Mouse (Mus musculus): ENCODE results near the gene Gm28036. TPM values are rescaled to one million over a fixed set of nuclear protein-coding genes. Genes with fewer than 3 reads are reported as not detected.

Gm28036 gene
- polyA plus RNA-seq (2014; fragmentation: Nextera tagmentation; extraction: Ambion mirVana), result 5.8 and 19.2 TPM in 2 replicates

GRCm38 (mm10) chr2:156126992-156127391 is at the start of gene Gm28036:
TSS of gene Gm28036 (minus strand) at chr2:156127092.
- Histone ChIP-seq H3K36me3 (ENCODE audit: control insufficient read depth, insufficient read depth, low read length) (peaks cover 26% of the 10 kb centered on the region), H3K27me3 (ENCODE audit: control insufficient read depth, insufficient read depth, low read length) (no peaks in the 10 kb centered on the region), H3K9ac (replicated peaks; ENCODE audit: low read length) (no peak within 1 kb of the TSS), H3K4me1 (ENCODE audit: control insufficient read depth, insufficient read depth, low read length) (no peaks in the 10 kb centered on the region), H3K9me3 (ENCODE audit: control insufficient read depth, low read length) (no peaks in the 10 kb centered on the region), H3K4me3 (replicated peaks; ENCODE audit: low read depth, low read length) (no peak within 1 kb of the TSS), H3K4me2 (ENCODE audit: low read length) (no peak within 1 kb of the TSS), H3K27ac (replicated peaks; ENCODE audit: low read depth, low read length) (no peak within 1 kb of the TSS)
- DNase-seq (no peak), ATAC-seq (ENCODE audit: low FRiP score, low TSS enrichment) (no peak)
- 97% methylated on average over 5 of the region's 5 CpGs for WGBS

- no peak overlapping the region for H3K4me2 ChIP-seq (ENCODE audit: low read length)
- no peaks in the 10 kb centered on the region for H3K27me3 ChIP-seq (ENCODE audit: control insufficient read depth, insufficient read depth, low read length)
- H3K27ac ChIP-seq (replicated peaks; ENCODE audit: low read depth, low read length), result no peak overlapping the region
- WGBS, result 96% methylated on average over 5 of the region's 5 CpGs
- H3K9ac ChIP-seq (replicated peaks; ENCODE audit: low read length), result no peak overlapping the region
- DNase-seq (no peak), ATAC-seq (ENCODE audit: low FRiP score, low TSS enrichment) (no peak)
- no peaks in the 10 kb centered on the region for H3K4me1 ChIP-seq (ENCODE audit: control insufficient read depth, insufficient read depth, low read length)
- no peaks in the 10 kb centered on the region for H3K9me3 ChIP-seq (ENCODE audit: control insufficient read depth, low read length)
- H3K4me3 ChIP-seq (replicated peaks; ENCODE audit: low read depth, low read length), result no peak overlapping the region
- H3K36me3 ChIP-seq (ENCODE audit: control insufficient read depth, insufficient read depth, low read length), result peaks cover 94% of the 10 kb centered on the region
These were observed 39.7 kb upstream of the Gm28036 start for GRCm38 (mm10) chr2:156166557-156166956.

GRCm38 (mm10) chr2:156165478-156165877 is 38.6 kb upstream of the Gm28036 start:
- DNase-seq, result no peak
- no peaks in the 10 kb centered on the region for H3K4me1 ChIP-seq (ENCODE audit: control insufficient read depth, insufficient read depth, low read length)
- H3K9me3 ChIP-seq (ENCODE audit: control insufficient read depth, low read length), result no peaks in the 10 kb centered on the region
- peaks cover 91% of the 10 kb centered on the region for H3K36me3 ChIP-seq (ENCODE audit: control insufficient read depth, insufficient read depth, low read length)
- no peak overlapping the region for H3K9ac ChIP-seq (replicated peaks; ENCODE audit: low read length)
- no peak overlapping the region for H3K4me2 ChIP-seq (ENCODE audit: low read length)
- H3K27ac ChIP-seq (replicated peaks; ENCODE audit: low read depth, low read length), result no peak overlapping the region
- 98% methylated on average over 1 of the region's 1 CpGs for WGBS
- H3K27me3 ChIP-seq (ENCODE audit: control insufficient read depth, insufficient read depth, low read length), result no peaks in the 10 kb centered on the region
- no peak for ATAC-seq (ENCODE audit: low FRiP score, low TSS enrichment)
- H3K4me3 ChIP-seq (replicated peaks; ENCODE audit: low read depth, low read length), result no peak overlapping the region

GRCm38 (mm10) chr2:156151538-156151937 is 24.6 kb upstream of the Gm28036 start:
- no peak for DNase-seq
- Histone ChIP-seq H3K9me3 (ENCODE audit: control insufficient read depth, low read length) (no peaks in the 10 kb centered on the region), H3K27me3 (ENCODE audit: control insufficient read depth, insufficient read depth, low read length) (no peaks in the 10 kb centered on the region), H3K4me3 (replicated peaks; ENCODE audit: low read depth, low read length) (no peak overlapping the region), H3K9ac (replicated peaks; ENCODE audit: low read length) (no peak overlapping the region), H3K4me1 (ENCODE audit: control insufficient read depth, insufficient read depth, low read length) (no peaks in the 10 kb centered on the region), H3K27ac (replicated peaks; ENCODE audit: low read depth, low read length) (no peak overlapping the region), H3K36me3 (ENCODE audit: control insufficient read depth, insufficient read depth, low read length) (peaks cover 77% of the 10 kb centered on the region), H3K4me2 (ENCODE audit: low read length) (no peak overlapping the region)
- ATAC-seq (ENCODE audit: low FRiP score, low TSS enrichment), result no peak

- peaks cover 52% of the 10 kb centered on the region for H3K36me3 ChIP-seq (ENCODE audit: control insufficient read depth, insufficient read depth, low read length)
- no peaks in the 10 kb centered on the region for H3K27me3 ChIP-seq (ENCODE audit: control insufficient read depth, insufficient read depth, low read length)
- no peaks in the 10 kb centered on the region for H3K4me1 ChIP-seq (ENCODE audit: control insufficient read depth, insufficient read depth, low read length)
- no peak for ATAC-seq (ENCODE audit: low FRiP score, low TSS enrichment)
- no peak overlapping the region for H3K4me3 ChIP-seq (replicated peaks; ENCODE audit: low read depth, low read length)
- WGBS, result 89% methylated on average over 3 of the region's 3 CpGs
- no peak overlapping the region for H3K9ac ChIP-seq (replicated peaks; ENCODE audit: low read length)
- H3K9me3 ChIP-seq (ENCODE audit: control insufficient read depth, low read length), result no peaks in the 10 kb centered on the region
- no peak overlapping the region for H3K27ac ChIP-seq (replicated peaks; ENCODE audit: low read depth, low read length)
- DNase-seq, result no peak
- no peak overlapping the region for H3K4me2 ChIP-seq (ENCODE audit: low read length)
These were observed 20.5 kb upstream of the Gm28036 start for GRCm38 (mm10) chr2:156147316-156147915.

- H3K9ac ChIP-seq (replicated peaks; ENCODE audit: low read length), result no peak overlapping the region
- ATAC-seq (ENCODE audit: low FRiP score, low TSS enrichment) (no peak), DNase-seq (no peak)
- H3K4me2 ChIP-seq (ENCODE audit: low read length), result no peak overlapping the region
- H3K36me3 ChIP-seq (ENCODE audit: control insufficient read depth, insufficient read depth, low read length), result peaks cover 51% of the 10 kb centered on the region
- H3K4me1 ChIP-seq (ENCODE audit: control insufficient read depth, insufficient read depth, low read length), result no peaks in the 10 kb centered on the region
- WGBS, result 73% methylated on average over 5 of the region's 5 CpGs
- no peaks in the 10 kb centered on the region for H3K27me3 ChIP-seq (ENCODE audit: control insufficient read depth, insufficient read depth, low read length)
- H3K9me3 ChIP-seq (ENCODE audit: control insufficient read depth, low read length), result no peaks in the 10 kb centered on the region
- H3K27ac ChIP-seq (replicated peaks; ENCODE audit: low read depth, low read length), result no peak overlapping the region
- no peak overlapping the region for H3K4me3 ChIP-seq (replicated peaks; ENCODE audit: low read depth, low read length)
These were observed 19.5 kb upstream of the Gm28036 start for GRCm38 (mm10) chr2:156146272-156146989.

GRCm38 (mm10) chr2:156145486-156146130 is 18.7 kb upstream of the Gm28036 start:
- no peak for DNase-seq
- H3K4me3 ChIP-seq (replicated peaks; ENCODE audit: low read depth, low read length), result no peak overlapping the region; the same call in 1 of the 2 replicates
- no peak for ATAC-seq (ENCODE audit: low FRiP score, low TSS enrichment)

GRCm38 (mm10) chr2:156143953-156144724 is 17.2 kb upstream of the Gm28036 start, which contains the start of the genes Romo1 and Nfs1:
TSS of gene Romo1 (plus strand) at chr2:156144039.
TSS of gene Nfs1 (minus strand) at chr2:156144186.
- DNase-seq (peak; percentile 98), ATAC-seq (ENCODE audit: low FRiP score, low TSS enrichment) (peak; percentile 99)
- Histone ChIP-seq H3K4me3 (replicated peaks; ENCODE audit: low read depth, low read length) (peak within 1 kb of the TSS; percentile 81), H3K27ac (replicated peaks; ENCODE audit: low read depth, low read length) (peak within 1 kb of the TSS; percentile 94), H3K27me3 (ENCODE audit: control insufficient read depth, insufficient read depth, low read length) (no peaks in the 10 kb centered on the region), H3K9me3 (ENCODE audit: control insufficient read depth, low read length) (no peaks in the 10 kb centered on the region), H3K36me3 (ENCODE audit: control insufficient read depth, insufficient read depth, low read length) (peaks cover 33% of the 10 kb centered on the region), H3K4me1 (ENCODE audit: control insufficient read depth, insufficient read depth, low read length) (no peaks in the 10 kb centered on the region), H3K9ac (replicated peaks; ENCODE audit: low read length) (peak within 1 kb of the TSS; percentile 75), H3K4me2 (ENCODE audit: low read length) (peak within 1 kb of the TSS; percentile 56)
- 0% methylated on average over 69 of the region's 70 CpGs for WGBS

More at GRCm38 (mm10) chr2:156145486-156146130, 18.7 kb upstream of the Gm28036 start:
- Histone ChIP-seq H3K27ac (replicated peaks; ENCODE audit: low read depth, low read length) (no peak overlapping the region), H3K4me2 (ENCODE audit: low read length) (peak overlapping the region; percentile 56), H3K9ac (replicated peaks; ENCODE audit: low read length) (no peak overlapping the region), H3K36me3 (ENCODE audit: control insufficient read depth, insufficient read depth, low read length) (peaks cover 45% of the 10 kb centered on the region), H3K27me3 (ENCODE audit: control insufficient read depth, insufficient read depth, low read length) (no peaks in the 10 kb centered on the region), H3K4me1 (ENCODE audit: control insufficient read depth, insufficient read depth, low read length) (no peaks in the 10 kb centered on the region), H3K9me3 (ENCODE audit: control insufficient read depth, low read length) (no peaks in the 10 kb centered on the region)
- WGBS, result 70% methylated on average over 11 of the region's 11 CpGs

Measured in midbrain, embryonic 14.5 days (tissue).